Mouse (Mus musculus): ENCODE measurements around the gene Tbxa2r. TPM values are rescaled to one million over a fixed set of nuclear protein-coding genes. Genes with fewer than 3 reads are reported as not detected.
A peak's percentile ranks its signal among the peaks of the same experiment; 100 is the strongest.

The Tbxa2r gene
- polyA plus RNA-seq, 1 experiment, result not detected

GRCm38 (mm10) chr10:81332277-81332676 is 3.7 kb downstream of the Tbxa2r start:
- Histone ChIP-seq H3K4me3 (ENCODE audit: insufficient read depth, low read depth, low read length) (no peak overlapping the region), H3K27ac (ENCODE audit: insufficient read depth, low read depth, low read length) (no peak overlapping the region), H3K4me1 (ENCODE audit: control insufficient read depth, insufficient read depth, low read length) (peaks cover 9% of the 10 kb centered on the region; the same call in 1 of the 2 replicates)
- TF ChIP-seq POLR2A (IDR thresholded peaks at IDR 0.05; ENCODE audit: insufficient read depth, low read depth, low read length) (no peak), CTCF (IDR thresholded peaks at IDR 0.05; ENCODE audit: insufficient read depth, low read depth, low read length) (no peak)
- 29% methylated on average over 29 of the region's 29 CpGs for WGBS

- H3K4me1 ChIP-seq (ENCODE audit: control insufficient read depth, insufficient read depth, low read length), result peaks cover 9% of the 10 kb centered on the region; the same call in 1 of the 2 replicates
- H3K4me3 ChIP-seq (ENCODE audit: insufficient read depth, low read depth, low read length), result no peak overlapping the region
- H3K27ac ChIP-seq (ENCODE audit: insufficient read depth, low read depth, low read length), result no peak overlapping the region
- 77% methylated on average over 11 of the region's 11 CpGs for WGBS
- TF ChIP-seq POLR2A (IDR thresholded peaks at IDR 0.05; ENCODE audit: insufficient read depth, low read depth, low read length) (no peak), CTCF (IDR thresholded peaks at IDR 0.05; ENCODE audit: insufficient read depth, low read depth, low read length) (no peak)
Observed at GRCm38 (mm10) chr10:81334324-81334723, 5.8 kb downstream of the Tbxa2r start.

GRCm38 (mm10) chr10:81335393-81336340 is 7.1 kb downstream of the Tbxa2r start:
- H3K4me3 ChIP-seq (ENCODE audit: insufficient read depth, low read depth, low read length), result no peak overlapping the region
- H3K27ac ChIP-seq (ENCODE audit: insufficient read depth, low read depth, low read length), result no peak overlapping the region
- no peak for TF ChIP-seq CTCF (IDR thresholded peaks at IDR 0.05; ENCODE audit: insufficient read depth, low read depth, low read length)
- no peak for TF ChIP-seq POLR2A (IDR thresholded peaks at IDR 0.05; ENCODE audit: insufficient read depth, low read depth, low read length)
- peaks cover 9% of the 10 kb centered on the region; the same call in 1 of the 2 replicates for H3K4me1 ChIP-seq (ENCODE audit: control insufficient read depth, insufficient read depth, low read length)
- 47% methylated on average over 19 of the region's 19 CpGs for WGBS

GRCm38 (mm10) chr10:81336558-81336957 is 8.0 kb downstream of the Tbxa2r start:
- 97% methylated on average over 4 of the region's 4 CpGs for WGBS
- TF ChIP-seq POLR2A (IDR thresholded peaks at IDR 0.05; ENCODE audit: insufficient read depth, low read depth, low read length), result no peak
- no peak for TF ChIP-seq CTCF (IDR thresholded peaks at IDR 0.05; ENCODE audit: insufficient read depth, low read depth, low read length)

GRCm38 (mm10) chr10:81340551-81341332 is 12.2 kb downstream of the Tbxa2r start:
- no peak overlapping the region for H3K27ac ChIP-seq (ENCODE audit: insufficient read depth, low read depth, low read length)
- peaks cover 9% of the 10 kb centered on the region for H3K4me1 ChIP-seq (ENCODE audit: control insufficient read depth, insufficient read depth, low read length)
- TF ChIP-seq CTCF (IDR thresholded peaks at IDR 0.05; ENCODE audit: insufficient read depth, low read depth, low read length), result no peak
- TF ChIP-seq POLR2A (IDR thresholded peaks at IDR 0.05; ENCODE audit: insufficient read depth, low read depth, low read length), result no peak
- 49% methylated on average over 17 of the region's 17 CpGs for whole genome bisulfite sequencing
- H3K4me3 ChIP-seq (ENCODE audit: insufficient read depth, low read depth, low read length), result no peak overlapping the region

More at GRCm38 (mm10) chr10:81336558-81336957, 8.0 kb downstream of the Tbxa2r start:
- Histone ChIP-seq H3K4me1 (ENCODE audit: control insufficient read depth, insufficient read depth, low read length) (peaks cover 9% of the 10 kb centered on the region; the same call in 1 of the 2 replicates), H3K27ac (ENCODE audit: insufficient read depth, low read depth, low read length) (no peak overlapping the region), H3K4me3 (ENCODE audit: insufficient read depth, low read depth, low read length) (no peak overlapping the region)

- Histone ChIP-seq H3K27ac (ENCODE audit: insufficient read depth, low read depth, low read length) (no peak overlapping the region), H3K4me3 (ENCODE audit: insufficient read depth, low read depth, low read length) (no peak overlapping the region), H3K4me1 (ENCODE audit: control insufficient read depth, insufficient read depth, low read length) (peaks cover 8% of the 10 kb centered on the region)
- peak; percentile 81 for TF ChIP-seq CTCF (IDR thresholded peaks at IDR 0.05; ENCODE audit: insufficient read depth, low read depth, low read length)
- TF ChIP-seq POLR2A (IDR thresholded peaks at IDR 0.05; ENCODE audit: insufficient read depth, low read depth, low read length), result no peak
- WGBS, result 38% methylated on average over 16 of the region's 16 CpGs
Observed at GRCm38 (mm10) chr10:81341333-81341949, 12.9 kb downstream of the Tbxa2r start.

- H3K27ac ChIP-seq (ENCODE audit: insufficient read depth, low read depth, low read length), result no peak within 1 kb of the TSS
- H3K4me3 ChIP-seq (ENCODE audit: insufficient read depth, low read depth, low read length), result peak within 1 kb of the TSS; percentile 29
- no peak for TF ChIP-seq POLR2A (IDR thresholded peaks at IDR 0.05; ENCODE audit: insufficient read depth, low read depth, low read length)
- peaks cover 18% of the 10 kb centered on the region for H3K4me1 ChIP-seq (ENCODE audit: control insufficient read depth, insufficient read depth, low read length)
- 6% methylated on average over 67 of the region's 67 CpGs for WGBS
Observed at GRCm38 (mm10) chr10:81342686-81343505, 14.4 kb downstream of the Tbxa2r start, which contains the start of gene Gipc3. Gipc3 (minus strand) TSS chr10:81343266.
